Mouse (Mus musculus) hematopoietic multipotent progenitor cell, adult 10-12 weeks (in vitro differentiated cells): Measurements from ENCODE around the gene Ccdc121. TPM values are rescaled to one million over a fixed set of nuclear protein-coding genes. Genes with fewer than 3 reads are reported as not detected.

Experiments used
- polyA plus RNA-seq: library from polyadenylated mRNA; stranded (reverse); fragments of >175 nt; gene quantifications from 2 replicates; pipeline ENCODE4 v1.2.3, GENCODE M21; 2012; ENCODE audit warnings: low replicate concordance

Gene Ccdc121
- not detected in 2 replicates for polyA plus RNA-seq

GRCm38 (mm10) chr1:181511307-181511706, at the start of gene Ccdc121:
Gene Ccdc121 (minus strand): TSS chr1:181511451.

Other genes starting within 250 kb of the Ccdc121 start
- not detected in 2 replicates for gene Cnih3, start 158.8 kb downstream of the Ccdc121 start, polyA plus RNA-seq
- 0.02 TPM in 1 of 2 replicates, not detected in the other for gene Dnah14, start 65.1 kb upstream of the Ccdc121 start, polyA plus RNA-seq